Mouse (Mus musculus): ENCODE results near the gene Slc35a2.

- TF ChIP-seq MXI1 (IDR thresholded peaks at IDR 0.05; ENCODE audit: low read depth, low read length) (no peak), POLR2AphosphoS5 (IDR thresholded peaks at IDR 0.05; ENCODE audit: borderline replicate concordance, low read depth, low read length) (no peak), ZNF384 (IDR thresholded peaks at IDR 0.05; ENCODE audit: low read depth, low read length) (no peak), POLR2A (IDR thresholded peaks at IDR 0.05; ENCODE audit: control insufficient read depth in 1 of 2, insufficient read depth in 1 of 2, low read depth in 1 of 2, low read length in 2 of 2, poor library complexity in 1 of 2) (no peak), GABPA (IDR thresholded peaks at IDR 0.05; ENCODE audit: low read depth, low read length) (no peak), CHD2 (IDR thresholded peaks at IDR 0.05; ENCODE audit: low read length) (no peak), MAZ (IDR thresholded peaks at IDR 0.05; ENCODE audit: low read depth, low read length) (no peak), JUND (IDR thresholded peaks at IDR 0.05; ENCODE audit: low read depth, low read length) (no peak), CTCF (IDR thresholded peaks at IDR 0.05 in 2 of 3, conservative IDR thresholded peaks at IDR 0.05 in 1 of 3; ENCODE audit: control insufficient read depth in 1 of 3, insufficient read depth in 1 of 3, low read depth in 2 of 3, low read length in 3 of 3, poor library complexity in 1 of 3, severe bottlenecking in 1 of 3) (no peak)
Measured at GRCm38 (mm10) chrX:7864551-7864950, 19.3 kb upstream of the Slc35a2 start.

Measured in MEL (cell line).